8 mouse cellular contexts compared by ENCODE assay signal in the genomic region with DNA sequence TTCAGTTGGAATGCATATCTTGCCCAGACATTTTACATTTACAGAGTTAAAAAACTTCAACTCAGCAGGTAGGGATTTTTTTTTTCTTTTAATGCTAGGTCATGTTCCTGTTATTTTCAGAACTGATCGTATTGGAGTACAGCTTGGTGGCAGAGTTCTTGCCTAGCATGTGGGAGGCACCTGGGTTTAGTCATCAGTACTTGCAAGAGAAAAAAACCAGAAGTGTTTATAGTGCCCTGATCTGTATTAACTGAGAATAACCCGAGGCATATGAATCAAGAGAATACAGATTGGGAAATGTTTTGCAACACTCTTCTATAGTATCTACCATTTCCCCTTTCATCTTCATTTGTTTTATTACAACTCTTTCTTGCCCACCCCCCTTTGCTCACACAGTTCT. TPM values are rescaled to one million over a fixed set of nuclear protein-coding genes. Genes with fewer than 3 reads are reported as not detected.
DNase-seq lines count a peak whose midpoint lies in the region; ATAC-seq lines count a peak whose summit lies in the region.

No protein-coding gene starts in this region.

- no peaks in the 10 kb centered on the region for H3K4me1 ChIP-seq in forebrain, embryonic 12.5 days
- no peaks in the 10 kb centered on the region for H3K4me1 ChIP-seq in forebrain, embryonic 16.5 days (replicated peaks; ENCODE audit: control insufficient read depth, insufficient read depth, low read length)
- no peaks in the 10 kb centered on the region for H3K4me1 ChIP-seq in lung, embryonic 15.5 days
- no peaks in the 10 kb centered on the region for H3K4me1 ChIP-seq in limb, embryonic 15.5 days
- H3K4me1 ChIP-seq in stomach, embryonic 15.5 days = no peaks in the 10 kb centered on the region

- H3K27ac ChIP-seq in forebrain, embryonic 12.5 days = no peak overlapping the region
- H3K27ac ChIP-seq in forebrain, embryonic 16.5 days (ENCODE audit: low read length) = no peak overlapping the region
- H3K27ac ChIP-seq in lung, embryonic 15.5 days = no peak overlapping the region
- no peak overlapping the region for H3K27ac ChIP-seq in limb, embryonic 15.5 days
- H3K27ac ChIP-seq in stomach, embryonic 15.5 days = no peak overlapping the region

- H3K9me3 ChIP-seq in forebrain, embryonic 12.5 days = no peaks in the 10 kb centered on the region
- no peaks in the 10 kb centered on the region for H3K9me3 ChIP-seq in forebrain, embryonic 16.5 days (ENCODE audit: control insufficient read depth, low read length)
- no peaks in the 10 kb centered on the region for H3K9me3 ChIP-seq in lung, embryonic 15.5 days
- no peaks in the 10 kb centered on the region for H3K9me3 ChIP-seq in limb, embryonic 15.5 days
- H3K9me3 ChIP-seq in stomach, embryonic 15.5 days = no peaks in the 10 kb centered on the region

- H3K27me3 ChIP-seq in forebrain, embryonic 12.5 days = peaks cover 80% of the 10 kb centered on the region
- H3K27me3 ChIP-seq in forebrain, embryonic 16.5 days (replicated peaks; ENCODE audit: control insufficient read depth, insufficient read depth, low read length) = peaks cover 8% of the 10 kb centered on the region; the same call in 1 of the 2 replicates
- peaks cover 30% of the 10 kb centered on the region; the same call in 1 of the 2 replicates for H3K27me3 ChIP-seq in lung, embryonic 15.5 days
- peaks cover 45% of the 10 kb centered on the region for H3K27me3 ChIP-seq in limb, embryonic 15.5 days
- peaks cover 4% of the 10 kb centered on the region; the same call in 1 of the 2 replicates for H3K27me3 ChIP-seq in stomach, embryonic 15.5 days (replicated peaks)

- intact Hi-C loops in gastrocnemius, postnatal 36 days (cut with DNase I) = no loop called here

- peak overlapping the region; percentile 63 for H3K4me2 ChIP-seq in forebrain, embryonic 12.5 days
- no peak overlapping the region for H3K4me2 ChIP-seq in forebrain, embryonic 16.5 days (ENCODE audit: low read length)
- H3K4me2 ChIP-seq in lung, embryonic 15.5 days = peak overlapping the region; percentile 61; the same call in 1 of the 2 replicates
- H3K4me2 ChIP-seq in limb, embryonic 15.5 days = 0 out of 2 replicates have a peak overlapping the region, but pooled peaks have one; percentile 10
- peak overlapping the region; percentile 56; the same call in 1 of the 2 replicates for H3K4me2 ChIP-seq in stomach, embryonic 15.5 days

- H3K36me3 ChIP-seq in forebrain, embryonic 12.5 days (replicated peaks) = peaks cover 6% of the 10 kb centered on the region; the same call in 1 of the 2 replicates
- no peaks in the 10 kb centered on the region for H3K36me3 ChIP-seq in forebrain, embryonic 16.5 days (ENCODE audit: control insufficient read depth, insufficient read depth)
- peaks cover 7% of the 10 kb centered on the region; the same call in 1 of the 2 replicates for H3K36me3 ChIP-seq in lung, embryonic 15.5 days
- peaks cover 19% of the 10 kb centered on the region for H3K36me3 ChIP-seq in limb, embryonic 15.5 days
- no peaks in the 10 kb centered on the region for H3K36me3 ChIP-seq in stomach, embryonic 15.5 days

- peak overlapping the region; percentile 46 for H3K4me3 ChIP-seq in forebrain, embryonic 12.5 days (replicated peaks)
- no peak overlapping the region for H3K4me3 ChIP-seq in forebrain, embryonic 16.5 days (replicated peaks; ENCODE audit: low read length)
- H3K4me3 ChIP-seq in lung, embryonic 15.5 days = 0 out of 2 replicates have a peak overlapping the region, but pooled peaks have one; percentile 49
- H3K4me3 ChIP-seq in limb, embryonic 15.5 days = peak overlapping the region; percentile 7; the same call in 1 of the 2 replicates
- H3K4me3 ChIP-seq in stomach, embryonic 15.5 days (replicated peaks) = no peak overlapping the region

- no peak overlapping the region for H3K9ac ChIP-seq in forebrain, embryonic 12.5 days
- no peak overlapping the region for H3K9ac ChIP-seq in forebrain, embryonic 16.5 days (replicated peaks; ENCODE audit: low read depth, low read length)
- H3K9ac ChIP-seq in lung, embryonic 15.5 days = no peak overlapping the region
- H3K9ac ChIP-seq in limb, embryonic 15.5 days = no peak overlapping the region
- no peak overlapping the region for H3K9ac ChIP-seq in stomach, embryonic 15.5 days

- ATAC-seq in forebrain, embryonic 12.5 days (ENCODE audit: low FRiP score) = no peak
- no peak for ATAC-seq in forebrain, embryonic 16.5 days
- ATAC-seq in lung, embryonic 15.5 days (ENCODE audit: borderline replicate concordance, extremely low read depth, low FRiP score, low TSS enrichment) = no peak
- ATAC-seq in limb, embryonic 15.5 days (ENCODE audit: insufficient number of reproducible peaks, low FRiP score, low TSS enrichment, low read depth) = no peak
- no peak for ATAC-seq in stomach, embryonic 15.5 days (ENCODE audit: insufficient read depth, low FRiP score, low read depth)

- 81% methylated on average over 2 of the region's 2 CpGs for WGBS in forebrain, embryonic 12.5 days
- WGBS in forebrain, embryonic 16.5 days = 72% methylated on average over 2 of the region's 2 CpGs
- 68% methylated on average over 2 of the region's 2 CpGs for WGBS in lung, embryonic 15.5 days
- 50% methylated on average over 2 of the region's 2 CpGs for WGBS in limb, embryonic 15.5 days
- 58% methylated on average over 2 of the region's 2 CpGs for WGBS in stomach, embryonic 15.5 days

- DNase-seq in lung, postnatal 4 days = no peak
- DNase-seq in adrenal gland, postnatal 14 days = no peak
- no peak for DNase-seq in gastrocnemius, postnatal 36 days

RNA-seq across cellular contexts. Expression of a gene that starts 1.2 kb away (rescaled TPM):
- 138 and 149 TPM in 2 replicates for polyA plus RNA-seq in forebrain, embryonic 12.5 days (2016; fragmentation: Nextera tagmentation; extraction: Ambion mirVana)
- 120 and 123 TPM in 2 replicates for polyA plus RNA-seq in forebrain, embryonic 16.5 days (2015; fragmentation: Nextera tagmentation; extraction: Ambion mirVana)
- 211 and 216 TPM in 2 replicates for polyA plus RNA-seq in lung, embryonic 15.5 days (2015; fragmentation: Nextera tagmentation; extraction: Ambion mirVana)
- 188 and 189 TPM in 2 replicates for polyA plus RNA-seq in limb, embryonic 15.5 days (2015; fragmentation: Nextera tagmentation; extraction: Ambion mirVana)
- polyA plus RNA-seq in stomach, embryonic 15.5 days (2015; fragmentation: Nextera tagmentation; extraction: Ambion mirVana) = 180 and 208 TPM in 2 replicates
- 213 and 250 TPM in 2 replicates for total RNA-seq in adrenal gland, postnatal 14 days (2021)
- total RNA-seq in gastrocnemius, postnatal 36 days (2021) = 10 to 100 TPM; 67.2 to 95.4 TPM

RNA-seq across cellular contexts. Expression of a gene that starts 13.2 kb away (rescaled TPM):
- polyA plus RNA-seq in forebrain, embryonic 12.5 days (2016; fragmentation: Nextera tagmentation; extraction: Ambion mirVana) = 5.5 and 6.0 TPM in 2 replicates
- polyA plus RNA-seq in forebrain, embryonic 16.5 days (2015; fragmentation: Nextera tagmentation; extraction: Ambion mirVana) = 1.7 and 2.6 TPM in 2 replicates
- 2.6 and 2.9 TPM in 2 replicates for polyA plus RNA-seq in lung, embryonic 15.5 days (2015; fragmentation: Nextera tagmentation; extraction: Ambion mirVana)
- 1.5 and 2.1 TPM in 2 replicates for polyA plus RNA-seq in limb, embryonic 15.5 days (2015; fragmentation: Nextera tagmentation; extraction: Ambion mirVana)
- polyA plus RNA-seq in stomach, embryonic 15.5 days (2015; fragmentation: Nextera tagmentation; extraction: Ambion mirVana) = 2.5 and 2.8 TPM in 2 replicates
- total RNA-seq in adrenal gland, postnatal 14 days (2021) = 1.5 and 2.1 TPM in 2 replicates
- under 1 TPM; 0.46 to 0.49 TPM for total RNA-seq in gastrocnemius, postnatal 36 days (2021)

RNA-seq across cellular contexts. Expression of a gene that starts 13.4 kb away (rescaled TPM):
- 138 and 153 TPM in 2 replicates for polyA plus RNA-seq in forebrain, embryonic 12.5 days (2016; fragmentation: Nextera tagmentation; extraction: Ambion mirVana)
- 99.2 and 109 TPM in 2 replicates for polyA plus RNA-seq in forebrain, embryonic 16.5 days (2015; fragmentation: Nextera tagmentation; extraction: Ambion mirVana)
- 107 and 116 TPM in 2 replicates for polyA plus RNA-seq in lung, embryonic 15.5 days (2015; fragmentation: Nextera tagmentation; extraction: Ambion mirVana)
- 97.2 and 100 TPM in 2 replicates for polyA plus RNA-seq in limb, embryonic 15.5 days (2015; fragmentation: Nextera tagmentation; extraction: Ambion mirVana)
- 92.1 and 102 TPM in 2 replicates for polyA plus RNA-seq in stomach, embryonic 15.5 days (2015; fragmentation: Nextera tagmentation; extraction: Ambion mirVana)
- 74.2 and 82.7 TPM in 2 replicates for total RNA-seq in adrenal gland, postnatal 14 days (2021)
- total RNA-seq in gastrocnemius, postnatal 36 days (2021) = 10 to 100 TPM; 15.4 to 20.1 TPM

Comparison
In these comparisons a context has a peak if more than half of its experiments do, and no peak if none do; other contexts are left out.
1. H3K4me3 ChIP-seq: peak in forebrain, embryonic 12.5 days (single experiment), lung, embryonic 15.5 days (single experiment) and limb, embryonic 15.5 days (single experiment); none in forebrain, embryonic 16.5 days (single experiment) and stomach, embryonic 15.5 days (single experiment).